Mouse (Mus musculus): Measurements from ENCODE around the gene Vnn3. TPM values are rescaled to one million over a fixed set of nuclear protein-coding genes. Genes with fewer than 3 reads are reported as not detected.
A peak's percentile ranks its signal among the peaks of the same experiment; 100 is the strongest.

Vnn3 gene
- total and polyA plus RNA-seq, 2 experiments, result 58.7 to 110 TPM

- no peaks in the 10 kb centered on the region for H3K27me3 ChIP-seq (ENCODE audit: control insufficient read depth, insufficient read depth, low read length)
- TF ChIP-seq POLR2A (IDR thresholded peaks at IDR 0.05; ENCODE audit: extremely low read depth, insufficient read depth, low read length) (no peak), CTCF (IDR thresholded peaks at IDR 0.05; ENCODE audit: low read depth, low read length) (no peak)
- no peaks in the 10 kb centered on the region for H3K79me2 ChIP-seq (ENCODE audit: control insufficient read depth, insufficient read depth, low read length)
- no peak for DNase-seq (ENCODE audit: extremely low read depth, low read depth, low spot score)
- peak overlapping the region; percentile 78 for H3K27ac ChIP-seq (replicated peaks; ENCODE audit: insufficient read depth, low read depth, low read length)
- H3K9ac ChIP-seq (ENCODE audit: low read depth, low read length), result no peak overlapping the region
- H3K36me3 ChIP-seq (ENCODE audit: control insufficient read depth, insufficient read depth, low read length), result peaks cover 3% of the 10 kb centered on the region; the same call in 1 of the 2 replicates
- no peak overlapping the region for H3K4me3 ChIP-seq (ENCODE audit: insufficient read depth, low read depth, low read length)
- H3K4me1 ChIP-seq (ENCODE audit: control insufficient read depth, insufficient read depth, low read length), result peaks cover 5% of the 10 kb centered on the region; the same call in 1 of the 2 replicates
Measured at GRCm38 (mm10) chr10:23812438-23812759, 38.9 kb upstream of the Vnn3 start.

- 76% methylated on average over 11 of the region's 11 CpGs for WGBS
- Histone ChIP-seq H3K36me3 (ENCODE audit: control insufficient read depth, insufficient read depth, low read length) (peaks cover 4% of the 10 kb centered on the region; the same call in 1 of the 2 replicates), H3K79me2 (ENCODE audit: control insufficient read depth, insufficient read depth, low read length) (no peaks in the 10 kb centered on the region), H3K4me3 (ENCODE audit: insufficient read depth, low read depth, low read length) (no peak overlapping the region), H3K27me3 (ENCODE audit: control insufficient read depth, insufficient read depth, low read length) (no peaks in the 10 kb centered on the region), H3K4me1 (ENCODE audit: control insufficient read depth, insufficient read depth, low read length) (peaks cover 5% of the 10 kb centered on the region; the same call in 1 of the 2 replicates), H3K27ac (replicated peaks; ENCODE audit: insufficient read depth, low read depth, low read length) (no peak overlapping the region), H3K9ac (ENCODE audit: low read depth, low read length) (no peak overlapping the region)
- DNase-seq (ENCODE audit: extremely low read depth, low read depth, low spot score), result no peak
- no peak for TF ChIP-seq POLR2A (IDR thresholded peaks at IDR 0.05; ENCODE audit: extremely low read depth, insufficient read depth, low read length)
- TF ChIP-seq CTCF (IDR thresholded peaks at IDR 0.05; ENCODE audit: low read depth, low read length), result no peak
Measured at GRCm38 (mm10) chr10:23812852-23813766, 38.2 kb upstream of the Vnn3 start.

- H3K4me3 ChIP-seq (ENCODE audit: insufficient read depth, low read depth, low read length), result no peak overlapping the region
- H3K79me2 ChIP-seq (ENCODE audit: control insufficient read depth, insufficient read depth, low read length), result no peaks in the 10 kb centered on the region
- H3K9ac ChIP-seq (ENCODE audit: low read depth, low read length), result no peak overlapping the region
- DNase-seq (ENCODE audit: extremely low read depth, low read depth, low spot score), result peak; percentile 55
- WGBS, result 40% methylated on average over 1 of the region's 1 CpGs
- H3K36me3 ChIP-seq (ENCODE audit: control insufficient read depth, insufficient read depth, low read length), result peaks cover 11% of the 10 kb centered on the region; the same call in 1 of the 2 replicates
- TF ChIP-seq CTCF (IDR thresholded peaks at IDR 0.05; ENCODE audit: low read depth, low read length) (peak; percentile 19; the same call in 1 of the 2 replicates), POLR2A (IDR thresholded peaks at IDR 0.05; ENCODE audit: extremely low read depth, insufficient read depth, low read length) (no peak)
- H3K27me3 ChIP-seq (ENCODE audit: control insufficient read depth, insufficient read depth, low read length), result no peaks in the 10 kb centered on the region
- H3K4me1 ChIP-seq (ENCODE audit: control insufficient read depth, insufficient read depth, low read length), result peaks cover 5% of the 10 kb centered on the region; the same call in 1 of the 2 replicates
- H3K27ac ChIP-seq (replicated peaks; ENCODE audit: insufficient read depth, low read depth, low read length), result no peak overlapping the region
Measured at GRCm38 (mm10) chr10:23815168-23815567, 36.1 kb upstream of the Vnn3 start.

DNA sequence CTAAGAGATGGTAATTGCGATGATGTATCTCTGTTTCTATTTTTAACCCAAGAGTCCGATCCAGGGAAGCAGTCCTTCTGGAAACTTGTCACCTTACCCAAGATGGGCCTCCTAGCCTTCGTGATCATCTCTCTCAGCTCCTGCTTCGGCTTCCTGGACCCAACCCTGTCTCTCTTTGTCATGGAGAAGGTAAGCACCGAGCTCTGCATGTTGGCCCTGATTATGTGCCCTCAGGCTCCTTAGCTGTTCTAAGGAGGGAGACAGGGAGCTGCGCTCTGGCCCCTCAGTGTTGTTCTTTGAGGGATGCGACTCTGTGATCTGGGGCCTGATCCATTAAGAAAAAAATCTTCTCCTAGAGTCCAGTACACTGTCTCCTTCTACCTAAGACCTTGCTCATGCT is 35.0 kb upstream of the Vnn3 start:
- TF ChIP-seq POLR2A (IDR thresholded peaks at IDR 0.05; ENCODE audit: extremely low read depth, insufficient read depth, low read length) (no peak), CTCF (IDR thresholded peaks at IDR 0.05; ENCODE audit: low read depth, low read length) (no peak)
- 96% methylated on average over 7 of the region's 7 CpGs for WGBS
- no peaks in the 10 kb centered on the region for H3K79me2 ChIP-seq (ENCODE audit: control insufficient read depth, insufficient read depth, low read length)

DNA sequence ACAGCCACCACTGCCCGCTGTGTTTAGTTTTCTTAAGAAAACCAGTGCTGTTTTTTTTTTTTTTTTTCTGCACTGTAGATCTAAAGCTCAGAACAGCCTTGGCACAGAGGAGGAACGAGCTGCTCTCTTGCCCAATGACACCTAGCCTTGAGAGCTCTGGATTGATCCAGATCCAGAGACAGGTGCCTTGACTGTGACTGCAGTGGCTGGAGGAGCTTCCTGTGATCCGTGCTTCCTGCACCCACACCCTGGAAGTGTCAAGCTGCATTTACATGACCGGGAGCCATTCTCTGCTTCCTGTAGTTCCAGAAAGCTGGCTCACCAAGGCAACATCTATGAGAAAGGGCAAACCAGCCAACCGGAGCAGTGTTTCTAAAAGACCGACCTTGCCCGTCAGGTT is 24.7 kb upstream of the Vnn3 start:
- no peaks in the 10 kb centered on the region for H3K79me2 ChIP-seq (ENCODE audit: control insufficient read depth, insufficient read depth, low read length)
- H3K4me1 ChIP-seq (ENCODE audit: control insufficient read depth, insufficient read depth, low read length), result no peaks in the 10 kb centered on the region
- peaks cover 26% of the 10 kb centered on the region for H3K36me3 ChIP-seq (ENCODE audit: control insufficient read depth, insufficient read depth, low read length)
- DNase-seq (ENCODE audit: extremely low read depth, low read depth, low spot score), result no peak
- WGBS, result 86% methylated on average over 7 of the region's 7 CpGs
- H3K9ac ChIP-seq (ENCODE audit: low read depth, low read length), result no peak overlapping the region
- TF ChIP-seq POLR2A (IDR thresholded peaks at IDR 0.05; ENCODE audit: extremely low read depth, insufficient read depth, low read length) (no peak), CTCF (IDR thresholded peaks at IDR 0.05; ENCODE audit: low read depth, low read length) (no peak)
- H3K27ac ChIP-seq (replicated peaks; ENCODE audit: insufficient read depth, low read depth, low read length), result no peak overlapping the region
- H3K4me3 ChIP-seq (ENCODE audit: insufficient read depth, low read depth, low read length), result no peak overlapping the region
- H3K27me3 ChIP-seq (ENCODE audit: control insufficient read depth, insufficient read depth, low read length), result no peaks in the 10 kb centered on the region

More for the DNA sequence above, 35.0 kb upstream of the Vnn3 start:
- no peak overlapping the region for H3K9ac ChIP-seq (ENCODE audit: low read depth, low read length)
- no peak overlapping the region for H3K27ac ChIP-seq (replicated peaks; ENCODE audit: insufficient read depth, low read depth, low read length)
- no peak overlapping the region for H3K4me3 ChIP-seq (ENCODE audit: insufficient read depth, low read depth, low read length)
- H3K4me1 ChIP-seq (ENCODE audit: control insufficient read depth, insufficient read depth, low read length), result peaks cover 5% of the 10 kb centered on the region; the same call in 1 of the 2 replicates
- peaks cover 16% of the 10 kb centered on the region for H3K36me3 ChIP-seq (ENCODE audit: control insufficient read depth, insufficient read depth, low read length)
- H3K27me3 ChIP-seq (ENCODE audit: control insufficient read depth, insufficient read depth, low read length), result no peaks in the 10 kb centered on the region
- no peak for DNase-seq (ENCODE audit: extremely low read depth, low read depth, low spot score)

Measured in liver, adult 2 months (tissue).